ENCODE assay signal across 8 mouse cellular contexts in the genomic region with DNA sequence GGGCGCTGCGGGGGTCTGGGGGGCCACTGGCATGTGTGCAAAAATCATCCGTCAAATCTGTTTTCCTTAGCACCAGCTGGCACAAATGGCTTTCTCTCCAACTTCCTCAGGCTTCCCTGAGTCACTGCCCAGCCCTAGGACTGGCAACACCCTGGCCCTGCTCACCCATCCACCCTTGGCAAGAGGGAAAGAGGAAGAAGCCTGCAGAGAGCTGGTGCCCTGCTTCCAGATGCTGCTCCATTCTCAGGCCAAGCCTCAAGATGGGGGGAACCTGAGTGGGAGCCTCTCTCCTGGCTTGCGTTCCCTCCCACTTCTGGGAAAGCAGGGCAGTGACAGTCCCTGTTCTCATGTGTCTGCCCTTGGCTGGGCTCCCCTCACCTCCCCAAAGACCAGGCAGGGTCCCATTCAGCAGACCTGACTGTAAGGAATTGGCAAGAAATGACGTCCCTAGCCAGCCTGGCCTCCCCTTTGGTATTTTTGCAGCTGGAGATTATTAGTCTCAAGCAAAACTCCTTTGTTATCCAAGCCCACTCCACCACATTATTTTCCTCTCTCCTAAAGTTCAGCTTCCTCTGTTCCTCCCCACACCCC. TPM values are rescaled to one million over a fixed set of nuclear protein-coding genes. Genes with fewer than 3 reads are reported as not detected.
DNase-seq lines count a peak whose midpoint lies in the region; ATAC-seq lines count a peak whose summit lies in the region.

No protein-coding gene starts in this region.

- H3K36me3 ChIP-seq in forebrain, embryonic 13.5 days (ENCODE audit: poor library complexity, severe bottlenecking): peaks cover 88% of the 10 kb centered on the region
- peaks cover 67% of the 10 kb centered on the region for H3K36me3 ChIP-seq in forebrain, embryonic 14.5 days (ENCODE audit: control insufficient read depth, insufficient read depth, low read length)
- peaks cover 92% of the 10 kb centered on the region for H3K36me3 ChIP-seq in hindbrain, embryonic 13.5 days

- ATAC-seq in forebrain, embryonic 13.5 days: no peak
- no peak for ATAC-seq in forebrain, embryonic 14.5 days
- ATAC-seq in hindbrain, embryonic 13.5 days (ENCODE audit: low FRiP score): peak; percentile 47; the same call in 1 of the 2 replicates
- peak; percentile 69 for ATAC-seq in megakaryocyte progenitor cell, adult 5-6 weeks (replicated peaks; ENCODE audit: poor library complexity)

- H3K4me3 ChIP-seq in forebrain, embryonic 13.5 days: no peak overlapping the region
- no peak overlapping the region for H3K4me3 ChIP-seq in forebrain, embryonic 14.5 days (ENCODE audit: low read depth, low read length)
- no peak overlapping the region for H3K4me3 ChIP-seq in hindbrain, embryonic 13.5 days

- H3K9me3 ChIP-seq in forebrain, embryonic 13.5 days (replicated peaks): no peaks in the 10 kb centered on the region
- H3K9me3 ChIP-seq in forebrain, embryonic 14.5 days (replicated peaks; ENCODE audit: control insufficient read depth, low read length): no peaks in the 10 kb centered on the region
- no peaks in the 10 kb centered on the region for H3K9me3 ChIP-seq in hindbrain, embryonic 13.5 days

- 80% methylated on average over 5 of the region's 5 CpGs for WGBS in forebrain, embryonic 13.5 days
- 81% methylated on average over 5 of the region's 5 CpGs for WGBS in forebrain, embryonic 14.5 days
- 81% methylated on average over 5 of the region's 5 CpGs for WGBS in hindbrain, embryonic 13.5 days

- no peak for DNase-seq in forebrain, embryonic 14.5 days (ENCODE audit: low spot score)
- DNase-seq in 3134 (ENCODE audit: extremely low read depth, insufficient read length, low spot score): peak; percentile 81
- DNase-seq in cerebellum, postnatal 14 days: peak; percentile 83 to 84
- no peak for DNase-seq in frontal cortex, postnatal 25 days (ENCODE audit: low spot score in 2 of 2)
- no peak for DNase-seq in retina, postnatal 1 day

- no peak overlapping the region for H3K9ac ChIP-seq in forebrain, embryonic 13.5 days
- no peak overlapping the region for H3K9ac ChIP-seq in forebrain, embryonic 14.5 days (ENCODE audit: low read length)
- H3K9ac ChIP-seq in hindbrain, embryonic 13.5 days: 0 out of 2 replicates have a peak overlapping the region, but pooled peaks have one; percentile 30

- H3K27me3 ChIP-seq in forebrain, embryonic 13.5 days: no peaks in the 10 kb centered on the region
- no peaks in the 10 kb centered on the region for H3K27me3 ChIP-seq in forebrain, embryonic 14.5 days (replicated peaks; ENCODE audit: control insufficient read depth, insufficient read depth, low read length)
- no peaks in the 10 kb centered on the region for H3K27me3 ChIP-seq in hindbrain, embryonic 13.5 days

- 0 out of 2 replicates have a peak overlapping the region, but pooled peaks have one; percentile 1 for H3K27ac ChIP-seq in forebrain, embryonic 13.5 days
- H3K27ac ChIP-seq in forebrain, embryonic 14.5 days (ENCODE audit: low read depth, low read length): no peak overlapping the region
- peak overlapping the region; percentile 56; the same call in 1 of the 2 replicates for H3K27ac ChIP-seq in hindbrain, embryonic 13.5 days

- H3K4me2 ChIP-seq in forebrain, embryonic 13.5 days: no peak overlapping the region
- H3K4me2 ChIP-seq in forebrain, embryonic 14.5 days (ENCODE audit: low read length): no peak overlapping the region
- no peak overlapping the region for H3K4me2 ChIP-seq in hindbrain, embryonic 13.5 days

- peaks cover 11% of the 10 kb centered on the region for H3K4me1 ChIP-seq in forebrain, embryonic 13.5 days
- H3K4me1 ChIP-seq in forebrain, embryonic 14.5 days (ENCODE audit: control insufficient read depth, insufficient read depth, low read length): peaks cover 4% of the 10 kb centered on the region; the same call in 1 of the 2 replicates
- peaks cover 27% of the 10 kb centered on the region for H3K4me1 ChIP-seq in hindbrain, embryonic 13.5 days (replicated peaks)

RNA-seq across cellular contexts. Expression of gene Lrp1, which starts 23.5 kb away (rescaled TPM):
- 65.1 and 74.7 TPM in 2 replicates for polyA plus RNA-seq in forebrain, embryonic 13.5 days (2015; fragmentation: Nextera tagmentation; extraction: Ambion mirVana)
- polyA plus RNA-seq in forebrain, embryonic 14.5 days (2014; fragmentation: Nextera tagmentation; extraction: Ambion mirVana): 60.2 and 81.2 TPM in 2 replicates
- polyA plus RNA-seq in hindbrain, embryonic 13.5 days (2015; fragmentation: Nextera tagmentation; extraction: Ambion mirVana): 101 and 108 TPM in 2 replicates
- 9.8 and 10.0 TPM in 2 replicates for total RNA-seq in megakaryocyte progenitor cell, adult 5-6 weeks (2015)
- 4.5 and 7.3 TPM in 2 replicates for total RNA-seq in megakaryocyte progenitor cell, adult 5-6 weeks (2017)

RNA-seq across cellular contexts. Expression of gene Stat6, which starts 45.4 kb away (rescaled TPM):
- polyA plus RNA-seq in forebrain, embryonic 13.5 days (2015; fragmentation: Nextera tagmentation; extraction: Ambion mirVana): 2.6 and 2.7 TPM in 2 replicates
- polyA plus RNA-seq in forebrain, embryonic 14.5 days (2014; fragmentation: Nextera tagmentation; extraction: Ambion mirVana): 3.4 and 3.7 TPM in 2 replicates
- 4.9 and 5.0 TPM in 2 replicates for polyA plus RNA-seq in hindbrain, embryonic 13.5 days (2015; fragmentation: Nextera tagmentation; extraction: Ambion mirVana)
- 27.3 and 29.6 TPM in 2 replicates for total RNA-seq in megakaryocyte progenitor cell, adult 5-6 weeks (2015)
- 38.9 and 42.7 TPM in 2 replicates for total RNA-seq in megakaryocyte progenitor cell, adult 5-6 weeks (2017)

Comparison
In these comparisons a context has a peak if more than half of its experiments do, and no peak if none do; other contexts are left out.
1. ATAC-seq: peak in hindbrain, embryonic 13.5 days (single experiment) and megakaryocyte progenitor cell, adult 5-6 weeks (single experiment); none in forebrain, embryonic 13.5 days (single experiment) and forebrain, embryonic 14.5 days (single experiment).
2. DNase-seq: peak in 3134 (single experiment) and cerebellum, postnatal 14 days (2 of 2); none in forebrain, embryonic 14.5 days (single experiment), frontal cortex, postnatal 25 days (0 of 2) and retina, postnatal 1 day (single experiment).